Mouse (Mus musculus) E14TG2a.4 (cell line): ENCODE measurements around the gene Cntn1.

Source experiments
- CTCF ChIP-seq: conservative IDR thresholded peaks from 2 replicates; pipeline ENCODE4 v1.5.1; 2014; ENCODE audit warnings: low read length
- POU5F1 ChIP-seq: IDR thresholded peaks from 2 replicates; pipeline ENCODE4 v1.6.1; 2014; ENCODE audit warnings: low read length, borderline replicate concordance

GRCm38 (mm10) chr15:92185484-92185883 is 134.5 kb downstream of the Cntn1 start:
- no peak for TF ChIP-seq CTCF
- TF ChIP-seq POU5F1, result no peak
